Mouse (Mus musculus) neural tube, embryonic 12.5 days (tissue): Measurements from ENCODE around the gene Snx29. TPM values are rescaled to one million over a fixed set of nuclear protein-coding genes. Genes with fewer than 3 reads are reported as not detected.
"Not testable (repeated sequence)": the region's sequence is repeated elsewhere in the genome, so short reads cannot be mapped to it uniquely, and the experiment has no call there.

Experiments used
- ATAC-seq: fragments of 200-750 bp; cut with Nextera tagmentation; 2 replicates; pipeline ENCODE4 v1.8.0; 2017; ENCODE audit warnings: low read depth, mild to moderate bottlenecking, moderate TSS enrichment, moderate library complexity; ENCODE audit not compliant: low FRiP score
- H3K27ac ChIP-seq: fragments of 300-500 bp; sonication (generic); 2 replicates; pipeline ENCODE4 v1.5.1; 2016
- H3K27me3 ChIP-seq: fragments of 300-500 bp; sonication (generic); replicated peaks from 2 replicates; pipeline ENCODE4 v1.6.1; 2016; ENCODE audit warnings: mild to moderate bottlenecking
- H3K36me3 ChIP-seq: fragments of 300-500 bp; sonication (generic); 2 replicates; pipeline ENCODE4 v1.6.1; 2016; ENCODE audit warnings: mild to moderate bottlenecking
- H3K4me1 ChIP-seq: fragments of 300-500 bp; sonication (generic); 2 replicates; pipeline ENCODE4 v1.6.1; 2016
- H3K4me2 ChIP-seq: fragments of 300-500 bp; sonication (generic); replicated peaks from 2 replicates; pipeline ENCODE4 v1.6.1; 2016; ENCODE audit warnings: mild to moderate bottlenecking
- H3K4me3 ChIP-seq: fragments of 300-500 bp; sonication (generic); 2 replicates; pipeline ENCODE4 v1.5.1; 2016
- H3K9ac ChIP-seq: fragments of 300-500 bp; sonication (generic); 2 replicates; pipeline ENCODE4 v1.6.1; 2016; ENCODE audit warnings: mild to moderate bottlenecking
- H3K9me3 ChIP-seq: fragments of 300-500 bp; sonication (generic); 2 replicates; pipeline ENCODE4 v1.6.1; 2016; ENCODE audit warnings: mild to moderate bottlenecking
- WGBS: fragments of 180-500 bp; shearing (Covaris S2); methylation state at CpG from one replicate; pipeline ENCODE4 v1.1.7; 2016; 5-methylcytosine and 5-hydroxymethylcytosine counted together
- polyA plus RNA-seq: library from polyadenylated mRNA; unstranded; fragments of >200 nt; fragmentation: Nextera tagmentation; extraction: Ambion mirVana; gene quantifications from 2 replicates; pipeline ENCODE4 v1.2.1, GENCODE M21; 2016

Snx29 gene
- polyA plus RNA-seq, 1 experiment from 2014 or later = 18.1 TPM

- no peak overlapping the region for H3K27ac ChIP-seq
- H3K27me3 ChIP-seq = no peaks in the 10 kb centered on the region
- 85% methylated on average over 12 of the region's 12 CpGs for WGBS
- H3K9me3 ChIP-seq = no peaks in the 10 kb centered on the region
- peaks cover 12% of the 10 kb centered on the region for H3K36me3 ChIP-seq
- no peak overlapping the region for H3K4me3 ChIP-seq
- ATAC-seq = no peak
- H3K9ac ChIP-seq = no peak overlapping the region
- H3K4me1 ChIP-seq = no peaks in the 10 kb centered on the region
- no peak overlapping the region for H3K4me2 ChIP-seq
These were observed 97.8 kb downstream of the Snx29 start for GRCm38 (mm10) chr16:11420311-11421080.

DNA sequence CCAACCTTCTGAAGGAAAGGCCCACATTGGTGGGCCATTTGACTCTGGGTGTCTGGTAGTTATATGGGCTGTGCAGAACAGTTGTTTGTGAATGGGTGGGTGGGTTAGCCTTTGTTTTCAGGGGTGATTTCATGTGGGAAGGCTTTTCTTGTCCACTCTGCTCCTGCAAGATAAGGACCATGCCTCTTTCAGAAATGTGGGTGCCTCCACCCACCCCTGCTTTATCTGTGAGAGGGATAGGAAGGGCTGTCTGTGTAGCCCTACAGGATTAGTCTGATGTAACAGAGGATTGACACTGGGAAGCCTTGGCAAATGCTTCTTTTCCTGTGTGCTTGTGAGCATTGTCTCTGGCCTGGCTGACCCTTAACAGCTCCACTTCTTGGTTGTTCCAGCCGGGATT lies 99.5 kb downstream of the Snx29 start:
- Histone ChIP-seq H3K9ac (no peak overlapping the region), H3K27ac (no peak overlapping the region), H3K27me3 (no peaks in the 10 kb centered on the region), H3K9me3 (no peaks in the 10 kb centered on the region), H3K4me2 (no peak overlapping the region), H3K4me1 (no peaks in the 10 kb centered on the region), H3K36me3 (peaks cover 12% of the 10 kb centered on the region), H3K4me3 (no peak overlapping the region)
- no peak for ATAC-seq
- 85% methylated on average over 1 of the region's 1 CpGs for WGBS

DNA sequence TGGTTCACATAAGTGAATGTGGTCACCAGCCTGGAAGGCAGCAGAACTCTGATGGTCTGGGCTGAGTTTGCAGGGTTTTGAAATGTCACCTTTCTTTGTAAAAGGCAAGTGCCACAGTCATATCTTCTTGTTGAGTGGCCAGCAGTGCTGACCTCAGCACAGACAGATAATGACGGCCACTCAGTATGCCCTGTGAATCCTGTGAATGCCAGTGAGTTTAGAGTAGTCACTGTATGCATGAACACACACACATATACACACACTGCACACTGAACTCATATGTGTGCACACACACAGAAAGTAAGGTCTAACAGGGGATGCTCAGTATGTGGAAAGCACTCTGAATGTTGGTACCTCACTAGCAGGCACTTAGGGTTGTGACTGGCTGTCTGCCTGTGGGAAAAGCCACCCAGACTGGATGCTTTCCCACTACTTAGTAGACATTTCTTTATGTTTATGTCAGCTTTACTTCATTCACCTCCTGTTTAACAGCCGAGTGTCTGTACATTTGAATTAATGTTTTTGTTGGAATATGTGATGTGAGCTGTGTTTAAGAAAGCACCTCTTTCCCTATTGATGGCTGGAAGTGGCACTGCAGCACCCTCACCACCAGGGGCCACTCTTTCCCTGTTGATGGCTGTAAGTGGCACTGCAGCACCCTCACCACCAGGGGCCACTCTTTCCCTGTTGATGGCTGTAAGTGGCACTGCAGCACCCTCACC lies 100.3 kb downstream of the Snx29 start:
- H3K27me3 ChIP-seq = no peaks in the 10 kb centered on the region
- H3K9ac ChIP-seq = no peak overlapping the region
- no peak for ATAC-seq
- 100% methylated on average over 2 of the region's 2 CpGs for WGBS
- no peak overlapping the region for H3K27ac ChIP-seq
- H3K4me3 ChIP-seq = no peak overlapping the region
- H3K9me3 ChIP-seq = no peaks in the 10 kb centered on the region
- H3K4me2 ChIP-seq = no peak overlapping the region
- H3K36me3 ChIP-seq = peaks cover 12% of the 10 kb centered on the region
- H3K4me1 ChIP-seq = no peaks in the 10 kb centered on the region

DNA sequence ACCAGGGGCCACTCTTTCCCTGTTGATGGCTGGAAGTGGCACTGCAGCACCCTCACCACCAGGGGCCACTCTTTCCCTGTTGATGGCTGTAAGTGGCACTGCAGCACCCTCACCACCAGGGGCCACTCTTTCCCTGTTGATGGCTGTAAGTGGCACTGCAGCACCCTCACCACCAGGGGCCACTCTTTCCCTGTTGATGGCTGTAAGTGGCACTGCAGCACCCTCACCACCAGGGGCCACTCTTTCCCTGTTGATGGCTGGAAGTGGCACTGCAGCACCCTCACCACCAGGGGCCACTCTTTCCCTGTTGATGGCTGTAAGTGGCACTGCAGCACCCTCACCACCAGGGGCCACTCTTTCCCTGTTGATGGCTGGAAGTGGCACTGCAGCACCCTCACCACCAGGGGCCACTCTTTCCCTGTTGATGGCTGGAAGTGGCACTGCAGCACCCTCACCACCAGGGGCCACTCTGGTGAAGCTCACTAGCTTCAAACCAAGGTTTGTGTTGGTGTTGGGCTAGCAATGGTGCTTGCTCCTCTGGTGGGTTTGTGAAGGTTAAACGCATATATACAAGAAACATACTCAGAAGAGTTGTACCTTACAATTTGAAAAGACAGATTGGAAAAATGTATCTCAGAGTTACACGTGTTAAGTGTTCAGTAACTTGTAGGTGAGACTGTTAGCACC lies 101.0 kb downstream of the Snx29 start:
- H3K9me3 ChIP-seq, H3K27me3 ChIP-seq, H3K4me3 ChIP-seq, H3K4me1 ChIP-seq, H3K27ac ChIP-seq, H3K9ac ChIP-seq, H3K4me2 ChIP-seq, ATAC-seq: not testable (repeated sequence)
- 90% methylated on average over 2 of the region's 2 CpGs for WGBS
- peaks cover 12% of the 10 kb centered on the region for H3K36me3 ChIP-seq

GRCm38 (mm10) chr16:11424568-11425145 lies 101.9 kb downstream of the Snx29 start:
- Histone ChIP-seq H3K27ac (no peak overlapping the region), H3K9me3 (no peaks in the 10 kb centered on the region), H3K27me3 (no peaks in the 10 kb centered on the region), H3K36me3 (peaks cover 15% of the 10 kb centered on the region), H3K4me3 (no peak overlapping the region), H3K4me1 (no peaks in the 10 kb centered on the region), H3K9ac (no peak overlapping the region), H3K4me2 (no peak overlapping the region)
- no peak for ATAC-seq
- WGBS = 93% methylated on average over 9 of the region's 9 CpGs

DNA sequence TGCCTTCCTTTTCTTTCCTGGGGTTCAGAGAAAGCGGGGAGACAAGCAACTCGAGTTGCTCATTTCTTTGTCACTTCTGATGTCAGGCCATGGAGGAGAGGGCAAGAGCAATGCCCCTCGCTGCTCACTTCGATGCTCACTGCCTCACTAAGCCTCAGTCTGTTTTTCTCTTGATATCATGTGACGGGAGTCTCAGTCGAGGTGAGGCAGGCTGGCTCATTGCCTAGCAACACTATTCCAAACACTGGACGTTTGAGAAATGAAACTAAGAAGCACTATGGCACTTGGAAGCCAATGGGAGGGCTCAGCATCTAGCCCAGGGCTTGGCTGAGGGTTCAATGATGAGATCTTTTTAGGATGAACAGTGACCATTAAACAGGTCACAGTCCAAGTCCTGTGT lies 102.6 kb downstream of the Snx29 start:
- 77% methylated on average over 7 of the region's 7 CpGs for WGBS
- Histone ChIP-seq H3K36me3 (peaks cover 21% of the 10 kb centered on the region), H3K4me3 (no peak overlapping the region), H3K27me3 (no peaks in the 10 kb centered on the region), H3K9me3 (no peaks in the 10 kb centered on the region), H3K27ac (no peak overlapping the region), H3K4me1 (no peaks in the 10 kb centered on the region), H3K4me2 (no peak overlapping the region), H3K9ac (no peak overlapping the region)
- ATAC-seq = no peak

- 82% methylated on average over 8 of the region's 8 CpGs for WGBS
- no peak for ATAC-seq
- H3K9me3 ChIP-seq = no peaks in the 10 kb centered on the region
- peaks cover 16% of the 10 kb centered on the region for H3K36me3 ChIP-seq
- no peak overlapping the region for H3K27ac ChIP-seq
- no peaks in the 10 kb centered on the region for H3K4me1 ChIP-seq
- no peak overlapping the region for H3K4me2 ChIP-seq
- no peaks in the 10 kb centered on the region for H3K27me3 ChIP-seq
- no peak overlapping the region for H3K4me3 ChIP-seq
- no peak overlapping the region for H3K9ac ChIP-seq
These were observed 104.3 kb downstream of the Snx29 start for GRCm38 (mm10) chr16:11426810-11427537.

GRCm38 (mm10) chr16:11429784-11430183 lies 107.1 kb downstream of the Snx29 start:
- Histone ChIP-seq H3K36me3 (peaks cover 9% of the 10 kb centered on the region; the same call in 1 of the 2 replicates), H3K9me3 (no peaks in the 10 kb centered on the region), H3K27me3 (no peaks in the 10 kb centered on the region), H3K4me3 (no peak overlapping the region), H3K27ac (no peak overlapping the region), H3K9ac (no peak overlapping the region), H3K4me1 (no peaks in the 10 kb centered on the region), H3K4me2 (no peak overlapping the region)
- no peak for ATAC-seq
- 87% methylated on average over 3 of the region's 3 CpGs for WGBS

- H3K27ac ChIP-seq = no peak overlapping the region
- no peak overlapping the region for H3K4me2 ChIP-seq
- 81% methylated on average over 6 of the region's 6 CpGs for WGBS
- H3K4me3 ChIP-seq = no peak overlapping the region
- no peaks in the 10 kb centered on the region for H3K27me3 ChIP-seq
- no peaks in the 10 kb centered on the region for H3K9me3 ChIP-seq
- peaks cover 9% of the 10 kb centered on the region; the same call in 1 of the 2 replicates for H3K36me3 ChIP-seq
- ATAC-seq = no peak
- H3K4me1 ChIP-seq = no peaks in the 10 kb centered on the region
- H3K9ac ChIP-seq = no peak overlapping the region
These were observed 107.8 kb downstream of the Snx29 start for GRCm38 (mm10) chr16:11430520-11430919.

GRCm38 (mm10) chr16:11433779-11434178 lies 111.1 kb downstream of the Snx29 start:
- Histone ChIP-seq H3K27ac (no peak overlapping the region), H3K4me2 (no peak overlapping the region)
- ATAC-seq = no peak

DNA sequence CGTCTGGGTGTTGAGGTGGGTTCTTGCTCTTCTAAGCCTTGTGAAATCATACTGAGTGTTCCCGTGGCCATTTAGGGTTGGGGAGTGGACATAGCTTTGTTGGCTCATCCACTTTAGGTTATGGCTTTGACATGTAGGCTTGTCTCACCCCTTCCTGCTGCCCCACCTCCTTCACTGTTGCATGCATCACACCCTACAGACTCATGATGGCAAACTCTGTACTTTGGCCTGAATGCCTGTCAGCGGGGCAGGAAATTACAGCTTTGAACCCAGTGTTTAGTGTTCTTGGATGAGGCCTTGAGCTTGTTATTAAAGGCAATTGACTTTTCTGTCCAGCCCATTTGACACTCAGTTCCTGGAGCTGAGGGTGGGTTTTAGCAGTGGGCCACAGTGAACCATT lies 114.9 kb downstream of the Snx29 start:
- 72% methylated on average over 3 of the region's 3 CpGs for WGBS
- H3K4me1 ChIP-seq = no peaks in the 10 kb centered on the region
- H3K9me3 ChIP-seq = no peaks in the 10 kb centered on the region
- H3K4me3 ChIP-seq = no peak overlapping the region
- no peak overlapping the region for H3K27ac ChIP-seq
- H3K4me2 ChIP-seq = no peak overlapping the region
- ATAC-seq = no peak
- no peak overlapping the region for H3K9ac ChIP-seq
- H3K27me3 ChIP-seq = no peaks in the 10 kb centered on the region
- no peaks in the 10 kb centered on the region for H3K36me3 ChIP-seq

More at GRCm38 (mm10) chr16:11433779-11434178, 111.1 kb downstream of the Snx29 start:
- no peak overlapping the region for H3K4me3 ChIP-seq
- peaks cover 9% of the 10 kb centered on the region; the same call in 1 of the 2 replicates for H3K36me3 ChIP-seq
- no peaks in the 10 kb centered on the region for H3K27me3 ChIP-seq
- H3K9ac ChIP-seq = no peak overlapping the region
- H3K9me3 ChIP-seq = no peaks in the 10 kb centered on the region
- H3K4me1 ChIP-seq = no peaks in the 10 kb centered on the region
